Mouse (Mus musculus): ENCODE results near the gene Clcn2.

DNA sequence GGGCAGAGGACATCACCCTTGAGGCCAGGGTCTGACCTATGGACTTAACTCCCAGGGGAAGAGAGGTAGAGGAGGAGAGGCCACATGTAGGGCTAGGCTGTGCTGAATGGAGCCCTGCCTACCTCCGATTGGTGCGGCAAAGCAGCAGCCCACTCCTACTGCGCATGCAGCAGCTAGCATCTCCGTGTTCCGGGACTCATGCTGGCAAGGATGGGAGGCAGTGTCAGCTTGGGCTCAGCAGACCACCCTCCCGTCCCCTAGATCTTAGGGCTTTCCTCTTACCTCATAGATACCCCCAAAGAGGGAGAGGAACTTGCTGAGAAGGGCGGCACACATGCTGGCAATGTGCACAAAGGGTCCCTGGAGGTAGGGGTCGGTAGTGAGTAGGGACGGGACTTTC, 5.4 kb downstream of the Clcn2 start:
- TF ChIP-seq GATA1 (IDR thresholded peaks at IDR 0.05; ENCODE audit: borderline replicate concordance, low read length), result no peak
- TF ChIP-seq FLI1 (IDR thresholded peaks at IDR 0.05; ENCODE audit: low read length), result no peak
